Mouse (Mus musculus) stomach, embryonic 14.5 days (tissue): ENCODE measurements around the gene Asgr2. TPM values are rescaled to one million over a fixed set of nuclear protein-coding genes. Genes with fewer than 3 reads are reported as not detected.
"Not testable (repeated sequence)": the region's sequence is repeated elsewhere in the genome, so short reads cannot be mapped to it uniquely, and the experiment has no call there.

Experiments used
- ATAC-seq: fragments of 200-750 bp; cut with Nextera tagmentation; 2 replicates; pipeline ENCODE4 v1.8.0; 2017; ENCODE audit warnings: low read depth, moderate TSS enrichment; ENCODE audit not compliant: insufficient number of reproducible peaks, insufficient read depth, low FRiP score
- H3K27ac ChIP-seq: fragments of 300-500 bp; sonication (generic); 2 replicates; pipeline ENCODE4 v1.5.1; 2014; ENCODE audit warnings: mild to moderate bottlenecking, low read length, moderate library complexity, mixed read lengths
- H3K27me3 ChIP-seq: fragments of 300-500 bp; sonication (generic); 2 replicates; pipeline ENCODE4 v1.6.1; 2014; ENCODE audit warnings: low read length, control low read depth, mixed read lengths; ENCODE audit not compliant: control insufficient read depth, insufficient read depth
- H3K36me3 ChIP-seq: fragments of 300-500 bp; sonication (generic); 2 replicates; pipeline ENCODE4 v1.6.1; 2014; ENCODE audit warnings: mild to moderate bottlenecking, control low read depth, low read length, moderate library complexity, mixed read lengths; ENCODE audit not compliant: control insufficient read depth, insufficient read depth
- H3K4me1 ChIP-seq: fragments of 300-500 bp; sonication (generic); 2 replicates; pipeline ENCODE4 v1.6.1; 2014; ENCODE audit warnings: low read length, control low read depth, mixed read lengths; ENCODE audit not compliant: control insufficient read depth, insufficient read depth
- H3K4me2 ChIP-seq: fragments of 300-500 bp; sonication (generic); replicated peaks from 2 replicates; pipeline ENCODE4 v1.6.1; 2014; ENCODE audit warnings: low read depth, low read length, control low read depth
- H3K4me3 ChIP-seq: fragments of 300-500 bp; sonication (generic); 2 replicates; pipeline ENCODE4 v1.5.1; 2014; ENCODE audit warnings: low read depth, low read length, control low read depth
- H3K9ac ChIP-seq: fragments of 300-500 bp; sonication (generic); replicated peaks from 2 replicates; pipeline ENCODE4 v1.6.1; 2014; ENCODE audit warnings: low read depth, mild to moderate bottlenecking, control low read depth, low read length, moderate library complexity, mixed read lengths
- H3K9me3 ChIP-seq: fragments of 300-500 bp; sonication (generic); 2 replicates; pipeline ENCODE4 v1.6.1; 2016; ENCODE audit warnings: low read depth, low read length, control low read depth; ENCODE audit not compliant: control insufficient read depth
- WGBS: fragments of 180-500 bp; shearing (Covaris S2); extraction: QIAGEN DNeasy Blood & Tissue Kit; methylation state at CpG from one replicate; pipeline ENCODE4 v1.1.7; 2014; 5-methylcytosine and 5-hydroxymethylcytosine counted together
- polyA plus RNA-seq: library from polyadenylated mRNA; unstranded; fragments of >200 nt; fragmentation: Nextera tagmentation; extraction: Ambion mirVana; gene quantifications from 2 replicates; pipeline ENCODE4 v1.2.1, GENCODE M21; 2014

Asgr2 gene
- polyA plus RNA-seq, 1 experiment from 2014 or later: 0.54 TPM

GRCm38 (mm10) chr11:70103701-70104315, 11.4 kb downstream of the Asgr2 start:
- no peak for ATAC-seq
- Histone ChIP-seq H3K4me2 (no peak overlapping the region), H3K9ac (no peak overlapping the region), H3K9me3 (no peaks in the 10 kb centered on the region), H3K27me3 (no peaks in the 10 kb centered on the region), H3K4me3 (no peak overlapping the region), H3K27ac (no peak overlapping the region), H3K4me1 (no peaks in the 10 kb centered on the region), H3K36me3 (no peaks in the 10 kb centered on the region)
- 70% methylated on average over 14 of the region's 14 CpGs for whole genome bisulfite sequencing

GRCm38 (mm10) chr11:70107085-70107484, 14.6 kb downstream of the Asgr2 start:
- Histone ChIP-seq H3K27me3 (no peaks in the 10 kb centered on the region), H3K9me3 (no peaks in the 10 kb centered on the region), H3K27ac (no peak overlapping the region), H3K9ac (no peak overlapping the region), H3K4me1 (no peaks in the 10 kb centered on the region), H3K4me2 (no peak overlapping the region), H3K4me3 (no peak overlapping the region), H3K36me3 (no peaks in the 10 kb centered on the region)
- ATAC-seq: no peak
- 45% methylated on average over 8 of the region's 8 CpGs for WGBS

- 79% methylated on average over 3 of the region's 3 CpGs for WGBS
- no peak overlapping the region for H3K27ac ChIP-seq
Observed at GRCm38 (mm10) chr11:70110146-70110545, 17.7 kb downstream of the Asgr2 start.

GRCm38 (mm10) chr11:70114562-70114961, 22.1 kb downstream of the Asgr2 start:
- no peak overlapping the region for H3K4me3 ChIP-seq
- H3K9ac ChIP-seq: no peak overlapping the region
- H3K4me1 ChIP-seq: no peaks in the 10 kb centered on the region
- no peak overlapping the region for H3K4me2 ChIP-seq
- no peaks in the 10 kb centered on the region for H3K9me3 ChIP-seq
- ATAC-seq: no peak
- WGBS: 33% methylated on average over 4 of the region's 4 CpGs
- no peaks in the 10 kb centered on the region for H3K27me3 ChIP-seq
- no peak overlapping the region for H3K27ac ChIP-seq
- H3K36me3 ChIP-seq: no peaks in the 10 kb centered on the region

More at GRCm38 (mm10) chr11:70110146-70110545, 17.7 kb downstream of the Asgr2 start:
- ATAC-seq: no peak
- Histone ChIP-seq H3K4me3 (no peak overlapping the region), H3K27me3 (no peaks in the 10 kb centered on the region), H3K36me3 (no peaks in the 10 kb centered on the region), H3K4me2 (no peak overlapping the region), H3K4me1 (no peaks in the 10 kb centered on the region), H3K9me3 (no peaks in the 10 kb centered on the region), H3K9ac (no peak overlapping the region)

GRCm38 (mm10) chr11:70115901-70116300, 23.5 kb downstream of the Asgr2 start:
- Histone ChIP-seq H3K36me3 (no peaks in the 10 kb centered on the region), H3K9ac (no peak overlapping the region), H3K4me3 (no peak overlapping the region), H3K9me3 (peaks cover 3% of the 10 kb centered on the region; the same call in 1 of the 2 replicates), H3K27me3 (no peaks in the 10 kb centered on the region), H3K4me1 (no peaks in the 10 kb centered on the region), H3K27ac (no peak overlapping the region), H3K4me2 (no peak overlapping the region)
- WGBS: 87% methylated on average over 3 of the region's 3 CpGs
- ATAC-seq: no peak

- 67% methylated on average over 9 of the region's 9 CpGs for WGBS
- Histone ChIP-seq H3K36me3 (no peaks in the 10 kb centered on the region), H3K4me2 (no peak within 1 kb of the TSS), H3K9me3 (no peaks in the 10 kb centered on the region), H3K4me3 (no peak within 1 kb of the TSS), H3K9ac (no peak within 1 kb of the TSS), H3K4me1 (no peaks in the 10 kb centered on the region), H3K27ac (no peak within 1 kb of the TSS), H3K27me3 (no peaks in the 10 kb centered on the region)
- ATAC-seq: no peak
Observed at GRCm38 (mm10) chr11:70129926-70130379, 37.5 kb downstream of the Asgr2 start, which contains the start of gene Mgl2. Gene Mgl2 (plus strand): TSS chr11:70130329.

- H3K27ac ChIP-seq, H3K27me3 ChIP-seq, H3K36me3 ChIP-seq, H3K4me1 ChIP-seq, H3K4me2 ChIP-seq, H3K9me3 ChIP-seq, H3K9ac ChIP-seq, ATAC-seq, H3K4me3 ChIP-seq: not testable (repeated sequence)
- WGBS: 69% methylated on average over 3 of the region's 3 CpGs
Observed at GRCm38 (mm10) chr11:70135001-70135400, 42.6 kb downstream of the Asgr2 start.

- not testable (repeated sequence) for H3K9me3 ChIP-seq, H3K4me3 ChIP-seq, H3K27ac ChIP-seq, H3K36me3 ChIP-seq, H3K27me3 ChIP-seq, ATAC-seq, H3K4me1 ChIP-seq, H3K4me2 ChIP-seq, H3K9ac ChIP-seq
- 75% methylated on average over 8 of the region's 8 CpGs for WGBS
Observed at GRCm38 (mm10) chr11:70135925-70136324, 43.5 kb downstream of the Asgr2 start.

GRCm38 (mm10) chr11:70139171-70139570, 46.7 kb downstream of the Asgr2 start:
- no peak overlapping the region for H3K4me3 ChIP-seq
- H3K4me2 ChIP-seq: no peak overlapping the region
- H3K9ac ChIP-seq: no peak overlapping the region
- H3K4me1 ChIP-seq: no peaks in the 10 kb centered on the region
- H3K27ac ChIP-seq: no peak overlapping the region
- no peaks in the 10 kb centered on the region for H3K9me3 ChIP-seq
- WGBS: 79% methylated on average over 10 of the region's 10 CpGs
- no peak for ATAC-seq
- H3K36me3 ChIP-seq: no peaks in the 10 kb centered on the region
- H3K27me3 ChIP-seq: no peaks in the 10 kb centered on the region
